8 mouse cellular contexts compared by ENCODE assay signal in genomic region chr14:101653581-101654525, GRCm38 (mm10). TPM values are rescaled to one million over a fixed set of nuclear protein-coding genes. Genes with fewer than 3 reads are reported as not detected.
A peak's percentile ranks its signal among the peaks of the same experiment; 100 is the strongest.
DNase-seq lines count a peak whose midpoint lies in the region; ATAC-seq and TF ChIP-seq lines count a peak whose summit lies in the region.

Gene Uchl3 (plus strand): TSS chr14:101653967.

- ATAC-seq in kidney, embryonic 15.5 days (replicated peaks; ENCODE audit: low FRiP score): peak; percentile 91
- peak; percentile 97 for ATAC-seq in monocyte, adult 5-6 weeks (replicated peaks; ENCODE audit: insufficient number of reproducible peaks, low FRiP score, low TSS enrichment, poor library complexity, severe bottlenecking)

- under 1% methylated on average over 81 of the region's 81 CpGs for WGBS in heart, embryonic 10.5 days
- under 1% methylated on average over 67 of the region's 81 CpGs for WGBS in kidney, embryonic 15.5 days

- H3K9ac ChIP-seq in kidney, embryonic 15.5 days: peak within 1 kb of the TSS; percentile 83

- peak within 1 kb of the TSS; percentile 88 for H3K4me2 ChIP-seq in kidney, embryonic 15.5 days

- TF ChIP-seq POLR2A in bone marrow macrophage, adult 2 months (IDR thresholded peaks at IDR 0.05; ENCODE audit: borderline replicate concordance, low read depth, low read length): no peak
- peak; percentile 55 for TF ChIP-seq POLR2A in embryonic fibroblast, embryonic 13.5 days (IDR thresholded peaks at IDR 0.05; ENCODE audit: low read depth, low read length)

- TF ChIP-seq CTCF in bone marrow macrophage, adult 2 months (IDR thresholded peaks at IDR 0.05; ENCODE audit: low read depth, low read length): peak; percentile 78
- TF ChIP-seq CTCF in embryonic fibroblast, embryonic 13.5 days (IDR thresholded peaks at IDR 0.05; ENCODE audit: borderline replicate concordance, insufficient read depth, low read length): peak; percentile 71; the same call in 1 of the 2 replicates

- peaks cover 13% of the 10 kb centered on the region for H3K4me1 ChIP-seq in bone marrow macrophage, adult 2 months (ENCODE audit: control insufficient read depth, insufficient read depth, low read length)
- no peaks in the 10 kb centered on the region; the same call in 1 of the 2 replicates for H3K4me1 ChIP-seq in embryonic fibroblast, embryonic 13.5 days (ENCODE audit: control insufficient read depth, insufficient read depth, low read length)
- H3K4me1 ChIP-seq in heart, embryonic 10.5 days: peaks cover 3% of the 10 kb centered on the region; the same call in 1 of the 2 replicates
- peaks cover 8% of the 10 kb centered on the region for H3K4me1 ChIP-seq in kidney, embryonic 15.5 days

- H3K4me3 ChIP-seq in bone marrow macrophage, adult 2 months (ENCODE audit: insufficient read depth, low read length): peak within 1 kb of the TSS; percentile 91
- peak within 1 kb of the TSS; percentile 84 for H3K4me3 ChIP-seq in embryonic fibroblast, embryonic 13.5 days (ENCODE audit: insufficient read depth, low read length)
- peak within 1 kb of the TSS; percentile 91 for H3K4me3 ChIP-seq in heart, embryonic 10.5 days
- H3K4me3 ChIP-seq in kidney, embryonic 15.5 days (replicated peaks): peak within 1 kb of the TSS; percentile 99

- DNase-seq in A20 (ENCODE audit: low read depth, low spot score) (peak; percentile 99), liver (peak; percentile 97)
- DNase-seq in heart, embryonic 10.5 days (ENCODE audit: low spot score): peak; percentile 96
- DNase-seq in spleen, postnatal 4 days (ENCODE audit: low spot score in 2 of 2): peak; percentile 96 to 100

- H3K27me3 ChIP-seq in heart, embryonic 10.5 days (ENCODE audit: insufficient read depth, poor library complexity, severe bottlenecking): no peaks in the 10 kb centered on the region
- H3K27me3 ChIP-seq in kidney, embryonic 15.5 days: no peaks in the 10 kb centered on the region

- H3K9me3 ChIP-seq in heart, embryonic 10.5 days: no peaks in the 10 kb centered on the region
- no peaks in the 10 kb centered on the region for H3K9me3 ChIP-seq in kidney, embryonic 15.5 days (replicated peaks)

- H3K36me3 ChIP-seq in heart, embryonic 10.5 days: no peaks in the 10 kb centered on the region
- no peaks in the 10 kb centered on the region for H3K36me3 ChIP-seq in kidney, embryonic 15.5 days

- peak within 1 kb of the TSS; percentile 55 for H3K27ac ChIP-seq in bone marrow macrophage, adult 2 months (ENCODE audit: insufficient read depth, low read depth, low read length)
- H3K27ac ChIP-seq in embryonic fibroblast, embryonic 13.5 days (ENCODE audit: insufficient read depth, low read length): 0 out of 2 replicates have a peak within 1 kb of the TSS, but pooled peaks have one; percentile 15
- H3K27ac ChIP-seq in heart, embryonic 10.5 days: peak within 1 kb of the TSS; percentile 97
- peak within 1 kb of the TSS; percentile 75 for H3K27ac ChIP-seq in kidney, embryonic 15.5 days

RNA-seq across cellular contexts. Expression of gene Uchl3, which starts in this region (rescaled TPM):
- polyA plus RNA-seq in bone marrow macrophage, adult 2 months (2012; ENCODE audit: insufficient read depth, insufficient read length, missing spikeins): 27.3 and 33.3 TPM in 2 replicates
- polyA plus RNA-seq in embryonic fibroblast, embryonic 13.5 days (2011; ENCODE audit: insufficient read length, low read depth, missing spikeins): 33.5 and 35.4 TPM in 2 replicates
- 128 and 157 TPM in 2 replicates for polyA plus RNA-seq in heart, embryonic 10.5 days (2016; fragmentation: Nextera tagmentation; extraction: Ambion mirVana)
- 143 and 152 TPM in 2 replicates for polyA plus RNA-seq in kidney, embryonic 15.5 days (2015; fragmentation: Nextera tagmentation; extraction: Ambion mirVana)
- total RNA-seq in monocyte, adult 5-6 weeks (2017): 31.0 to 34.9 TPM (median 33.1 TPM) in 3 replicates

Comparison
In these comparisons a context has a peak if more than half of its experiments do, and no peak if none do; other contexts are left out.
1. Peak in every context shown above with its lines: DNase-seq, ATAC-seq, H3K4me3 ChIP-seq and H3K27ac ChIP-seq.
2. H3K27ac ChIP-seq: peak in every context shown above with its lines; median percentile 97 in heart, embryonic 10.5 days; 75 in kidney, embryonic 15.5 days; 55 in bone marrow macrophage, adult 2 months; 15 in embryonic fibroblast, embryonic 13.5 days.